Mouse (Mus musculus) lung, adult 2 months (tissue): Measurements from ENCODE around the gene Mest.

Experiments
- CTCF ChIP-seq: fragments of 200-500 bp; IDR thresholded peaks from 2 replicates; pipeline ENCODE4 v1.5.1; 2011; ENCODE audit warnings: mild to moderate bottlenecking, low read length, control low read depth; ENCODE audit not compliant: insufficient read depth
- POLR2A ChIP-seq: fragments of 200-500 bp; IDR thresholded peaks from 2 replicates; pipeline ENCODE4 v1.6.1; 2011; ENCODE audit warnings: low read depth, mild to moderate bottlenecking, control low read depth, low read length, borderline replicate concordance; ENCODE audit errors: extremely low read depth

GRCm38 (mm10) chr6:30702881-30703280 lies 20.5 kb upstream of the Mest start:
- TF ChIP-seq POLR2A (no peak), CTCF (no peak)
